ENCODE assay signal across 13 mouse cellular contexts in genomic region chr10:28155688-28156685, GRCm38 (mm10).
A peak's percentile ranks its signal among the peaks of the same experiment; 100 is the strongest.
DNase-seq lines count a peak whose midpoint lies in the region; ATAC-seq and TF ChIP-seq lines count a peak whose summit lies in the region.
"Had no signal": no experiment of that assay in that cellular context is flagged by ENCODE, and none has a peak within 500 bp of the region (broad histone marks: within the 10 kb centered on the region; RNA-seq: fewer than 3 reads in every experiment).

No protein-coding gene starts in this region.

- DNase-seq in cerebellum, adult 2 months = no peak
- DNase-seq in midbrain, embryonic 14.5 days = peak; percentile 50
- no peak for DNase-seq in midbrain, embryonic 11.5 days (ENCODE audit: low spot score, missing footprints)
- peak; percentile 49 for DNase-seq in hindbrain, embryonic 14.5 days (ENCODE audit: low spot score)
- DNase-seq in left cerebral cortex, postnatal 36 days (ENCODE audit: low spot score in 2 of 2) = no peak
- no peak for DNase-seq in adrenal gland, postnatal 4 days (ENCODE audit: low spot score in 2 of 2)
- DNase-seq: cerebellum, adult 18-20 months; lung, postnatal 14 days; spleen, adult 18-20 months; thymus, postnatal 14 days had no signal

- TF ChIP-seq POLR2A in cerebellum, adult 2 months (IDR thresholded peaks at IDR 0.05; ENCODE audit: borderline replicate concordance, insufficient read depth, low read length) = no peak

- H3K27me3 ChIP-seq in cerebellum, adult 2 months (ENCODE audit: control insufficient read depth, insufficient read depth, low read length) = no peaks in the 10 kb centered on the region
- no peaks in the 10 kb centered on the region for H3K27me3 ChIP-seq in midbrain, embryonic 14.5 days (ENCODE audit: control insufficient read depth, insufficient read depth, low read length)
- H3K27me3 ChIP-seq in midbrain, embryonic 11.5 days (ENCODE audit: control insufficient read depth, insufficient read depth, low read length) = no peaks in the 10 kb centered on the region
- no peaks in the 10 kb centered on the region for H3K27me3 ChIP-seq in hindbrain, embryonic 14.5 days (ENCODE audit: control insufficient read depth, insufficient read depth, low read length)
- no peaks in the 10 kb centered on the region for H3K27me3 ChIP-seq in neural tube, embryonic 15.5 days (replicated peaks)
- H3K27me3 ChIP-seq: kidney, embryonic 15.5 days had no signal

- no peak overlapping the region for H3K27ac ChIP-seq in cerebellum, adult 2 months (ENCODE audit: insufficient read depth, low read length)
- H3K27ac ChIP-seq in midbrain, embryonic 14.5 days (replicated peaks; ENCODE audit: low read depth, low read length) = no peak overlapping the region
- no peak overlapping the region for H3K27ac ChIP-seq in midbrain, embryonic 11.5 days (ENCODE audit: low read depth, low read length)
- H3K27ac ChIP-seq in hindbrain, embryonic 14.5 days = 0 out of 2 replicates have a peak overlapping the region, but pooled peaks have one; percentile 43
- peak overlapping the region; percentile 33; the same call in 1 of the 2 replicates for H3K27ac ChIP-seq in neural tube, embryonic 15.5 days (replicated peaks)
- H3K27ac ChIP-seq: kidney, embryonic 15.5 days had no signal

- no peak for TF ChIP-seq CTCF in cerebellum, adult 2 months (IDR thresholded peaks at IDR 0.05; ENCODE audit: borderline replicate concordance, insufficient read depth, low read depth, low read length)

- ATAC-seq in cerebellum, adult (ENCODE audit: insufficient number of reproducible peaks, low FRiP score, low TSS enrichment) = peak; percentile 36; the same call in 1 of the 2 replicates
- peak; percentile 57 for ATAC-seq in midbrain, embryonic 14.5 days (ENCODE audit: low FRiP score, low TSS enrichment)
- no peak for ATAC-seq in midbrain, embryonic 11.5 days (ENCODE audit: low FRiP score)
- ATAC-seq in hindbrain, embryonic 14.5 days (ENCODE audit: low FRiP score) = peak; percentile 72; the same call in 1 of the 2 replicates
- ATAC-seq in neural tube, embryonic 15.5 days (ENCODE audit: low FRiP score) = peak; percentile 75

- 44% methylated on average over 20 of the region's 20 CpGs for WGBS in cerebellum, adult 2 months
- WGBS in midbrain, embryonic 14.5 days = 69% methylated on average over 20 of the region's 20 CpGs
- 86% methylated on average over 20 of the region's 20 CpGs for WGBS in midbrain, embryonic 11.5 days
- 51% methylated on average over 20 of the region's 20 CpGs for WGBS in hindbrain, embryonic 14.5 days
- WGBS in neural tube, embryonic 15.5 days = 43% methylated on average over 20 of the region's 20 CpGs

- no peaks in the 10 kb centered on the region for H3K36me3 ChIP-seq in midbrain, embryonic 14.5 days (ENCODE audit: control insufficient read depth, insufficient read depth, low read length)
- H3K36me3 ChIP-seq in midbrain, embryonic 11.5 days (ENCODE audit: control insufficient read depth, insufficient read depth, low read length) = no peaks in the 10 kb centered on the region
- H3K36me3 ChIP-seq in hindbrain, embryonic 14.5 days (replicated peaks; ENCODE audit: control insufficient read depth, insufficient read depth) = no peaks in the 10 kb centered on the region
- no peaks in the 10 kb centered on the region for H3K36me3 ChIP-seq in neural tube, embryonic 15.5 days
- H3K36me3 ChIP-seq: kidney, embryonic 15.5 days had no signal

- H3K9ac ChIP-seq in midbrain, embryonic 14.5 days (replicated peaks; ENCODE audit: low read length) = no peak overlapping the region
- no peak overlapping the region for H3K9ac ChIP-seq in midbrain, embryonic 11.5 days (ENCODE audit: low read length)
- peak overlapping the region; percentile 4; the same call in 1 of the 2 replicates for H3K9ac ChIP-seq in hindbrain, embryonic 14.5 days
- H3K9ac ChIP-seq in neural tube, embryonic 15.5 days (replicated peaks) = no peak overlapping the region
- H3K9ac ChIP-seq: kidney, embryonic 15.5 days had no signal

- no peaks in the 10 kb centered on the region for H3K9me3 ChIP-seq in midbrain, embryonic 14.5 days (ENCODE audit: control insufficient read depth, low read length)
- no peaks in the 10 kb centered on the region for H3K9me3 ChIP-seq in midbrain, embryonic 11.5 days (ENCODE audit: control insufficient read depth, low read length)
- H3K9me3 ChIP-seq in hindbrain, embryonic 14.5 days (ENCODE audit: control insufficient read depth, low read length) = no peaks in the 10 kb centered on the region
- H3K9me3 ChIP-seq in neural tube, embryonic 15.5 days (replicated peaks) = no peaks in the 10 kb centered on the region
- H3K9me3 ChIP-seq: kidney, embryonic 15.5 days had no signal

- H3K4me1 ChIP-seq in cerebellum, adult 2 months (ENCODE audit: control insufficient read depth, insufficient read depth, low read length) = no peaks in the 10 kb centered on the region
- no peaks in the 10 kb centered on the region for H3K4me1 ChIP-seq in midbrain, embryonic 14.5 days (ENCODE audit: control insufficient read depth, insufficient read depth, low read length)
- H3K4me1 ChIP-seq in midbrain, embryonic 11.5 days (ENCODE audit: control insufficient read depth, insufficient read depth, low read length) = no peaks in the 10 kb centered on the region
- peaks cover 15% of the 10 kb centered on the region for H3K4me1 ChIP-seq in hindbrain, embryonic 14.5 days (replicated peaks; ENCODE audit: control insufficient read depth, insufficient read depth, low read length)
- H3K4me1 ChIP-seq in neural tube, embryonic 15.5 days = peaks cover 12% of the 10 kb centered on the region
- H3K4me1 ChIP-seq: kidney, embryonic 15.5 days had no signal

- no peak overlapping the region for H3K4me3 ChIP-seq in cerebellum, adult 2 months (replicated peaks; ENCODE audit: insufficient read depth, low read depth, low read length)
- no peak overlapping the region for H3K4me3 ChIP-seq in midbrain, embryonic 14.5 days (replicated peaks; ENCODE audit: low read depth, low read length)
- H3K4me3 ChIP-seq in midbrain, embryonic 11.5 days (ENCODE audit: low read depth, low read length) = no peak overlapping the region
- H3K4me3 ChIP-seq in hindbrain, embryonic 14.5 days (replicated peaks; ENCODE audit: low read length) = no peak overlapping the region
- no peak overlapping the region for H3K4me3 ChIP-seq in neural tube, embryonic 15.5 days (replicated peaks)
- H3K4me3 ChIP-seq: kidney, embryonic 15.5 days had no signal

- no peak overlapping the region for H3K4me2 ChIP-seq in midbrain, embryonic 14.5 days (ENCODE audit: low read length)
- no peak overlapping the region for H3K4me2 ChIP-seq in midbrain, embryonic 11.5 days
- peak overlapping the region; percentile 25 for H3K4me2 ChIP-seq in hindbrain, embryonic 14.5 days (replicated peaks)
- H3K4me2 ChIP-seq in neural tube, embryonic 15.5 days = peak overlapping the region; percentile 41
- H3K4me2 ChIP-seq: kidney, embryonic 15.5 days had no signal

- intact Hi-C loops in left cerebral cortex, postnatal 36 days (cut with DNase I) = no loop called here

Comparison
In these comparisons a context has a peak if more than half of its experiments do, and no peak if none do; other contexts are left out.
1. DNase-seq: peak in midbrain, embryonic 14.5 days (single experiment) and hindbrain, embryonic 14.5 days (single experiment); none in cerebellum, adult 2 months (0 of 2), midbrain, embryonic 11.5 days (single experiment), left cerebral cortex, postnatal 36 days (0 of 2) and adrenal gland, postnatal 4 days (0 of 2).
2. H3K27ac ChIP-seq: peak in hindbrain, embryonic 14.5 days (single experiment) and neural tube, embryonic 15.5 days (single experiment); none in cerebellum, adult 2 months (single experiment), midbrain, embryonic 14.5 days (single experiment) and midbrain, embryonic 11.5 days (single experiment).
3. H3K4me2 ChIP-seq: peak in hindbrain, embryonic 14.5 days (single experiment) and neural tube, embryonic 15.5 days (single experiment); none in midbrain, embryonic 14.5 days (single experiment) and midbrain, embryonic 11.5 days (single experiment).